Mouse (Mus musculus): ENCODE measurements around the gene Tsc2. TPM values are rescaled to one million over a fixed set of nuclear protein-coding genes. Genes with fewer than 3 reads are reported as not detected.

Gene Tsc2
- polyA plus RNA-seq, 1 experiment, result 152 TPM

DNA sequence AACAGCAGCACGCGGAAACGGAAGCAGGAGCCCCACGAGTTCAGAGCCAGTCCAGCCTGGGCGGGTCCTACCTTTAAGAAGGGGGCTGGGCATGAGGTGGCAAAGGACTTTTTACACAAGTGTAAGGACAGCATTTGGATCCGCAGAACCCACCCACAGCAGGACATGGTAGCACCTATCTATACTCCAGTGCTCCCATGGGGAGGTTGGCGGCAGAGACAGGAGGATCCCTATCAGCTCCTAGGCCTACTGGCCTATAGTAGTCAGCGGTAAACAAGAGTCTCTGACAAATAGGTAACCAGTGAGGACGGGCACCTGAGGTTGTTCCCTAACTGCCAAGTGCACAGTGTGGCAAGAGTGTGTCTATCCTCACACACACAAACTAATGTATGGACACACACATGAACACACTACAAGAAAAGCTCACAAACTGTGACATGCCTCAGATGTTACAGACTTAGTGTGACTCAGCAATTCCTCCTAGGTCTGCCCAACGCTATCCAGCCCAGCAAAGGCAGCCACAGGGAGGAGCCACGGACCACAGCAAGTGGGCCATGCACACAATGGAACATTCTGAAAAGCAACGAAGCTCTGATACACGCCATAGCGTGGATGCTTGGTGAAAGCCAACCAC, 14.8 kb downstream of the Tsc2 start:
- H3K27me3 ChIP-seq (replicated peaks; ENCODE audit: control insufficient read depth, insufficient read depth, low read length), result no peaks in the 10 kb centered on the region
- whole genome bisulfite sequencing, result 81% methylated on average over 14 of the region's 14 CpGs
- no peak overlapping the region for H3K4me3 ChIP-seq (ENCODE audit: insufficient read depth, low read depth, low read length)
- no peak for TF ChIP-seq POLR2A (IDR thresholded peaks at IDR 0.05; ENCODE audit: low read depth, low read length)
- TF ChIP-seq CTCF (conservative IDR thresholded peaks at IDR 0.05; ENCODE audit: insufficient read depth, insufficient read length, low read depth, low read length), result peak; percentile 23; the same call in 1 of the 2 replicates
- H3K4me1 ChIP-seq (ENCODE audit: control insufficient read depth, insufficient read depth, low read length), result no peaks in the 10 kb centered on the region
- H3K27ac ChIP-seq (ENCODE audit: insufficient read depth, low read depth, low read length), result no peak overlapping the region
- no peak for DNase-seq
- H3K36me3 ChIP-seq (ENCODE audit: control insufficient read depth, insufficient read depth, low read length), result peaks cover 1% of the 10 kb centered on the region; the same call in 1 of the 2 replicates

DNA sequence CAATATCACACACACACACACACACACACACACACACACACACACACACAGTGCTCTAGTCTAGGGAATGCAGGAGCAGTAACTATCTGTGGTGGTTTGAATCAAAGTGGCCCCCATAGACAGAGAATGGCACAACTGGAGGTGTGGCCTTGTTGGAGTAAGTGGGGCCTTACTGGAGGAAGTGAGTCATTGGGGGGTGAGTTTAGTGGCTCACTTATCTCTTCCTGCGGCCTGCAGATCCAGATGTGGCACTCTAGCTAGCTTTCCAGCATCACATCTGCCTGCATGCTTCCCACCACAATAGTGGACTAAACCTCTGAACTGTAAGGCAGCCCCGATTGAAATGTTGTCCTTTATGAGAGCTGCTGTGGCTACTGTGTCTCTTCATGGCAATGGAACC, 21.7 kb downstream of the Tsc2 start:
- Histone ChIP-seq H3K4me3 (ENCODE audit: insufficient read depth, low read depth, low read length) (no peak overlapping the region), H3K4me1 (ENCODE audit: control insufficient read depth, insufficient read depth, low read length) (no peaks in the 10 kb centered on the region), H3K27ac (ENCODE audit: insufficient read depth, low read depth, low read length) (no peak overlapping the region), H3K27me3 (replicated peaks; ENCODE audit: control insufficient read depth, insufficient read depth, low read length) (no peaks in the 10 kb centered on the region), H3K36me3 (ENCODE audit: control insufficient read depth, insufficient read depth, low read length) (no peaks in the 10 kb centered on the region; the same call in 1 of the 2 replicates)
- 86% methylated on average over 2 of the region's 2 CpGs for WGBS
- DNase-seq, result no peak
- TF ChIP-seq POLR2A (IDR thresholded peaks at IDR 0.05; ENCODE audit: low read depth, low read length), result no peak
- TF ChIP-seq CTCF (conservative IDR thresholded peaks at IDR 0.05; ENCODE audit: insufficient read depth, insufficient read length, low read depth, low read length), result no peak

DNA sequence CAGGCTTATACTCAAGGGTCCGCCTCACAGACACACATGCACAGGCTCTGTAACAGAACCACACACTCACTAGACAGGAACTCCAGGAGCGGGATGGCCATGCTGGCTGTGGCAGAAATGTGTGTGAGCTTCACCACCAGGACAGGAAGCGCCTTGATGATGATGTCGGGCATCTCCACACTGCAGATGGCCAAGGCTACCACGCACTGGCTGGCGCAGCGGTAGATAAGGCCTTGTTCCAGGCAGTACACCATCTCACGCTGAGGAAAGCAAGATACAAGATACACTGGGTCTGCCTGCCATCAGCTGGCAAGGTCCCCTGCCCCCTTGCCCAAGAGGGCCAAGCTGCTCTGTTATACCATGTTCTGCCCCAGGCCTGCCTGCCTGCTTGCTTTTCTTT, 23.6 kb downstream of the Tsc2 start:
- Histone ChIP-seq H3K36me3 (ENCODE audit: control insufficient read depth, insufficient read depth, low read length) (no peaks in the 10 kb centered on the region; the same call in 1 of the 2 replicates), H3K27me3 (replicated peaks; ENCODE audit: control insufficient read depth, insufficient read depth, low read length) (no peaks in the 10 kb centered on the region), H3K27ac (ENCODE audit: insufficient read depth, low read depth, low read length) (no peak overlapping the region), H3K4me1 (ENCODE audit: control insufficient read depth, insufficient read depth, low read length) (no peaks in the 10 kb centered on the region), H3K4me3 (ENCODE audit: insufficient read depth, low read depth, low read length) (no peak overlapping the region)
- 97% methylated on average over 8 of the region's 8 CpGs for WGBS
- TF ChIP-seq POLR2A (IDR thresholded peaks at IDR 0.05; ENCODE audit: low read depth, low read length) (no peak), CTCF (conservative IDR thresholded peaks at IDR 0.05; ENCODE audit: insufficient read depth, insufficient read length, low read depth, low read length) (no peak)
- no peak for DNase-seq

DNA sequence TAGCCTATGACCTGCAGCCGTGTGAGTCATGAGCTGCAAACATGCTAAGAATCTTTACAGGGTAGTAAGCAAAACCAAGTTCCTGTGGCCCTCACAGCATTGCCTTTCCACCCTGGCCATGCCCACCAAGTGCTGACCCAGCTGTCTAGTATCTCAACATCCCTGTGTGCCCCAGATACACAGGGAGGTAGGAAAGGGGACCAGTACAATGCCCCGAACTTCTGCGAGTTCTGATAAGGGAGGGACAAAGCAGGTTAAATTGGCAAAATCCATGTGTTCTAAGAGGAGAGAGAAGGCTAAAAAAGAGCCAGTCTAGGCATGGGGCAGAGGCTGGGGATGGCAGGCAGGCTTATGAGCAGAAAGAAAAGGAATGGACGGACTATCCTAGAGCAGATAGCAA, 24.1 kb downstream of the Tsc2 start:
- Histone ChIP-seq H3K4me3 (ENCODE audit: insufficient read depth, low read depth, low read length) (no peak overlapping the region), H3K36me3 (ENCODE audit: control insufficient read depth, insufficient read depth, low read length) (no peaks in the 10 kb centered on the region), H3K27ac (ENCODE audit: insufficient read depth, low read depth, low read length) (no peak overlapping the region), H3K4me1 (ENCODE audit: control insufficient read depth, insufficient read depth, low read length) (no peaks in the 10 kb centered on the region), H3K27me3 (replicated peaks; ENCODE audit: control insufficient read depth, insufficient read depth, low read length) (no peaks in the 10 kb centered on the region)
- WGBS, result 96% methylated on average over 4 of the region's 4 CpGs
- TF ChIP-seq POLR2A (IDR thresholded peaks at IDR 0.05; ENCODE audit: low read depth, low read length) (no peak), CTCF (conservative IDR thresholded peaks at IDR 0.05; ENCODE audit: insufficient read depth, insufficient read length, low read depth, low read length) (no peak)
- DNase-seq, result no peak

DNA sequence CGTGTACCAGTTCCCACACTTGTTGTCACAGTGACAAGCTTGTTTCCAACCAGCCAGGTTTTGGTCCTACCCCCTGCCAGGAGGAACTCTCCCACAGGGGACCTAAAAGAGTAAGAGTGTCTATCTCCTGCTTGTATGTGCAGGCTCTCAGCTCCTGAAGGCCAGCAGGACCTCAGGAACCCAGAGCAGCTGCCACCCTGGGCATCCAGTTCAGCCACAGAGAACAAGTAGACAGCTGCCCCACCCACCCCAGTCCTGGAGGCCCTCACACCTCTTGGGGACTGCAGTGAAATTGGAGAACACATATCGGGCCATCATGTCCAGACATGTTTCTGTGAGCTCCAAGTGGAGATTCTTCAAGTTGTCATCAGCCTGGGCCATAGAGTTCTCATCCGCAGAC, 27.9 kb downstream of the Tsc2 start:
- Histone ChIP-seq H3K27ac (ENCODE audit: insufficient read depth, low read depth, low read length) (no peak overlapping the region), H3K36me3 (ENCODE audit: control insufficient read depth, insufficient read depth, low read length) (no peaks in the 10 kb centered on the region), H3K4me3 (ENCODE audit: insufficient read depth, low read depth, low read length) (no peak overlapping the region), H3K27me3 (replicated peaks; ENCODE audit: control insufficient read depth, insufficient read depth, low read length) (no peaks in the 10 kb centered on the region), H3K4me1 (ENCODE audit: control insufficient read depth, insufficient read depth, low read length) (no peaks in the 10 kb centered on the region)
- WGBS, result 92% methylated on average over 3 of the region's 3 CpGs
- DNase-seq, result no peak
- no peak for TF ChIP-seq POLR2A (IDR thresholded peaks at IDR 0.05; ENCODE audit: low read depth, low read length)

DNA sequence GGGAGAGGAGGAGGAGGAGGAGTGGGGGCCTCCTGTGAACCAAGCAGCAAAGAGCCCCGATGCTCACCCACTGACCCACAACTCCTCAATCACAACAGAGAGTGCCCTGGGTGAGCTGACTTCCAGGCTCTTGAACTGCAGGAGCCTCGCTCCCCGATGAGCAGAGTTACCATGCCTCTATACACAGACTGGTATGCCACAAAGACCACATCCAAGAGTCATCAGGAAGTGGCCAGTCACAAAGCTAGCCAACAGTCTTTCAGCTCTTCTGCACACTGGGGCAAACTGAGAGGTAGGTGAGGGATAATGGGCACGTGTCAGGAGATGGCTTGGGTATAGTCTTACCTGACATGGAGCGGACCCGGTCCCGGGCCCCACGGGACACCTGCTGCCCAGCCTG, 28.5 kb downstream of the Tsc2 start:
- H3K4me1 ChIP-seq (ENCODE audit: control insufficient read depth, insufficient read depth, low read length), result no peaks in the 10 kb centered on the region
- no peaks in the 10 kb centered on the region for H3K36me3 ChIP-seq (ENCODE audit: control insufficient read depth, insufficient read depth, low read length)
- H3K27me3 ChIP-seq (replicated peaks; ENCODE audit: control insufficient read depth, insufficient read depth, low read length), result no peaks in the 10 kb centered on the region
- WGBS, result 91% methylated on average over 8 of the region's 8 CpGs
- no peak for DNase-seq
- no peak overlapping the region for H3K27ac ChIP-seq (ENCODE audit: insufficient read depth, low read depth, low read length)
- H3K4me3 ChIP-seq (ENCODE audit: insufficient read depth, low read depth, low read length), result no peak overlapping the region
- TF ChIP-seq CTCF (conservative IDR thresholded peaks at IDR 0.05; ENCODE audit: insufficient read depth, insufficient read length, low read depth, low read length) (no peak), POLR2A (IDR thresholded peaks at IDR 0.05; ENCODE audit: low read depth, low read length) (no peak)

DNA sequence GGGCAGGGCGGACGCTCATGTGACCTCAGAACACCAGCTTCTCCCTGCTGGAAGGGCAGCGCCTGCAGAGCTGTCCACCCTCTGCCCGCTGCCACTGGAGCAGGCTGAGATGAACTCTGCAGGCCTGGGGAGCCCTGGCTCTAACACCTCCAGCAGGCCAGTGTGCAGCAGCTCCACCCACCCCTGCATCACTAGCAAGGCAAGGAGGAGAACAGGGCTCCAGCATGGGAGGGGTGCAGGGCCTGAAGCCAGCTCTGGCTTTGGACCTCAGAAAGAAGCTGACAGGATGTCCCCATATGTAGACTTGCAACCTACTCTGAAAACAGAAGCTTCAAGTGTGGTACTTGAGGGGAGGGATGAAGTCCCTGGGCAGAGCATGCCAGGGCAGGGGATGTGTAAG, 31.9 kb downstream of the Tsc2 start:
- Histone ChIP-seq H3K27ac (ENCODE audit: insufficient read depth, low read depth, low read length) (no peak overlapping the region), H3K4me1 (ENCODE audit: control insufficient read depth, insufficient read depth, low read length) (no peaks in the 10 kb centered on the region), H3K27me3 (replicated peaks; ENCODE audit: control insufficient read depth, insufficient read depth, low read length) (no peaks in the 10 kb centered on the region), H3K4me3 (ENCODE audit: insufficient read depth, low read depth, low read length) (no peak overlapping the region), H3K36me3 (ENCODE audit: control insufficient read depth, insufficient read depth, low read length) (no peaks in the 10 kb centered on the region)
- 87% methylated on average over 4 of the region's 4 CpGs for WGBS
- TF ChIP-seq CTCF (conservative IDR thresholded peaks at IDR 0.05; ENCODE audit: insufficient read depth, insufficient read length, low read depth, low read length), result no peak
- DNase-seq, result no peak

Measured in kidney, adult 2 months (tissue).